Mouse (Mus musculus) embryo, embryonic 10.5 days (tissue): Measurements from ENCODE around the gene Gm3072.
"Not testable (repeated sequence)": the region's sequence is repeated elsewhere in the genome, so short reads cannot be mapped to it uniquely, and the experiment has no call there.

ENCODE experiments used
- DNase-seq: peaks from one replicate; pipeline ENCODE4 v3.0.0-alpha.2; 2015; ENCODE audit warnings: low spot score

Gm3072 gene

GRCm38 (mm10) chr14:41624512-41624911, at the start of gene Gm3072:
Gm3072 (minus strand) TSS chr14:41624612.
- DNase-seq, result not testable (repeated sequence)

- DNase-seq, result not testable (repeated sequence)
These were observed 23.8 kb upstream of the Gm3072 start for GRCm38 (mm10) chr14:41648176-41648575.

- not testable (repeated sequence) for DNase-seq
These were observed 22.0 kb upstream of the Gm3072 start, which contains the start of gene Gm3676 for GRCm38 (mm10) chr14:41646387-41646786. Gm3676 (minus strand) TSS chr14:41646487.

GRCm38 (mm10) chr14:41630144-41630543, 5.7 kb upstream of the Gm3072 start:
- DNase-seq, result not testable (repeated sequence)

GRCm38 (mm10) chr14:41622535-41622934, 1.9 kb downstream of the Gm3072 start:
- DNase-seq, result not testable (repeated sequence)

GRCm38 (mm10) chr14:41610690-41611089, 13.7 kb downstream of the Gm3072 start:
- DNase-seq, result not testable (repeated sequence)

GRCm38 (mm10) chr14:41600935-41601334, 23.5 kb downstream of the Gm3072 start:
- not testable (repeated sequence) for DNase-seq

GRCm38 (mm10) chr14:41586346-41586745, 38.1 kb downstream of the Gm3072 start:
- not testable (repeated sequence) for DNase-seq

GRCm38 (mm10) chr14:41572911-41573310, 51.5 kb downstream of the Gm3072 start, which contains the start of gene 1700049E17Rik2:
1700049E17Rik2 (plus strand) TSS chr14:41573211.
- DNase-seq, result not testable (repeated sequence)
